Mouse (Mus musculus) midbrain, embryonic 16.5 days (tissue): ENCODE measurements around the gene Plac1. TPM values are rescaled to one million over a fixed set of nuclear protein-coding genes. Genes with fewer than 3 reads are reported as not detected.
A peak's percentile ranks its signal among the peaks of the same experiment; 100 is the strongest.

Source experiments
- ATAC-seq: fragments of 200-750 bp; cut with Nextera tagmentation; 2 replicates; pipeline ENCODE4 v1.8.0; 2017; ENCODE audit warnings: moderate TSS enrichment
- H3K27ac ChIP-seq: fragments of 300-500 bp; sonication (generic); 2 replicates; pipeline ENCODE4 v1.5.1; 2014; ENCODE audit warnings: mild to moderate bottlenecking, low read length, mixed read lengths
- H3K27me3 ChIP-seq: fragments of 300-500 bp; sonication (generic); 2 replicates; pipeline ENCODE4 v1.6.1; 2014; ENCODE audit warnings: low read depth, low read length, mixed read lengths; ENCODE audit not compliant: control insufficient read depth, insufficient read depth
- H3K36me3 ChIP-seq: fragments of 300-500 bp; sonication (generic); 2 replicates; pipeline ENCODE4 v1.6.1; 2014; ENCODE audit warnings: mild to moderate bottlenecking, low read length, moderate library complexity, mixed read lengths; ENCODE audit not compliant: control insufficient read depth, insufficient read depth
- H3K4me1 ChIP-seq: fragments of 300-500 bp; sonication (generic); 2 replicates; pipeline ENCODE4 v1.6.1; 2014; ENCODE audit warnings: mild to moderate bottlenecking, low read length, mixed read lengths; ENCODE audit not compliant: control insufficient read depth, insufficient read depth
- H3K4me2 ChIP-seq: fragments of 300-500 bp; sonication (generic); 2 replicates; pipeline ENCODE4 v1.6.1; 2014; ENCODE audit warnings: mild to moderate bottlenecking, low read length, mixed read lengths
- H3K4me3 ChIP-seq: fragments of 300-500 bp; sonication (generic); 2 replicates; pipeline ENCODE4 v1.5.1; 2014; ENCODE audit warnings: low read depth, mild to moderate bottlenecking, low read length, moderate library complexity, mixed read lengths
- H3K9ac ChIP-seq: fragments of 300-500 bp; sonication (generic); 2 replicates; pipeline ENCODE4 v1.6.1; 2014; ENCODE audit warnings: low read depth, low read length, mixed read lengths
- H3K9me3 ChIP-seq: fragments of 300-500 bp; sonication (generic); replicated peaks from 2 replicates; pipeline ENCODE4 v1.6.1; 2014; ENCODE audit warnings: mild to moderate bottlenecking, low read length, mixed read lengths; ENCODE audit not compliant: control insufficient read depth, poor library complexity, severe bottlenecking
- WGBS: fragments of 180-500 bp; shearing (Covaris S2); extraction: QIAGEN DNeasy Blood & Tissue Kit; methylation state at CpG from one replicate; pipeline ENCODE4 v1.1.7; 2014; 5-methylcytosine and 5-hydroxymethylcytosine counted together
- polyA plus RNA-seq: library from polyadenylated mRNA; unstranded; fragments of >200 nt; fragmentation: Nextera tagmentation; extraction: Ambion mirVana; gene quantifications from 2 replicates; pipeline ENCODE4 v1.2.1, GENCODE M21; 2015

Plac1 gene
- polyA plus RNA-seq, 1 experiment from 2014 or later = not detected

GRCm38 (mm10) chrX:53085559-53085958, 154.4 kb downstream of the Plac1 start:
- no peaks in the 10 kb centered on the region for H3K27me3 ChIP-seq
- H3K4me2 ChIP-seq = no peak overlapping the region
- no peaks in the 10 kb centered on the region for H3K36me3 ChIP-seq
- H3K27ac ChIP-seq = no peak overlapping the region
- H3K4me3 ChIP-seq = no peak overlapping the region
- whole genome bisulfite sequencing = 82% methylated on average over 5 of the region's 5 CpGs
- no peak overlapping the region for H3K9ac ChIP-seq
- H3K9me3 ChIP-seq = no peaks in the 10 kb centered on the region
- ATAC-seq = no peak
- H3K4me1 ChIP-seq = no peaks in the 10 kb centered on the region

GRCm38 (mm10) chrX:53064406-53064805, 175.5 kb downstream of the Plac1 start:
- no peak overlapping the region for H3K27ac ChIP-seq
- no peaks in the 10 kb centered on the region for H3K36me3 ChIP-seq
- 93% methylated on average over 3 of the region's 3 CpGs for WGBS
- ATAC-seq = no peak
- no peaks in the 10 kb centered on the region for H3K4me1 ChIP-seq
- H3K4me2 ChIP-seq = no peak overlapping the region
- no peaks in the 10 kb centered on the region for H3K9me3 ChIP-seq
- no peak overlapping the region for H3K4me3 ChIP-seq
- peaks cover 2% of the 10 kb centered on the region; the same call in 1 of the 2 replicates for H3K27me3 ChIP-seq
- no peak overlapping the region for H3K9ac ChIP-seq

DNA sequence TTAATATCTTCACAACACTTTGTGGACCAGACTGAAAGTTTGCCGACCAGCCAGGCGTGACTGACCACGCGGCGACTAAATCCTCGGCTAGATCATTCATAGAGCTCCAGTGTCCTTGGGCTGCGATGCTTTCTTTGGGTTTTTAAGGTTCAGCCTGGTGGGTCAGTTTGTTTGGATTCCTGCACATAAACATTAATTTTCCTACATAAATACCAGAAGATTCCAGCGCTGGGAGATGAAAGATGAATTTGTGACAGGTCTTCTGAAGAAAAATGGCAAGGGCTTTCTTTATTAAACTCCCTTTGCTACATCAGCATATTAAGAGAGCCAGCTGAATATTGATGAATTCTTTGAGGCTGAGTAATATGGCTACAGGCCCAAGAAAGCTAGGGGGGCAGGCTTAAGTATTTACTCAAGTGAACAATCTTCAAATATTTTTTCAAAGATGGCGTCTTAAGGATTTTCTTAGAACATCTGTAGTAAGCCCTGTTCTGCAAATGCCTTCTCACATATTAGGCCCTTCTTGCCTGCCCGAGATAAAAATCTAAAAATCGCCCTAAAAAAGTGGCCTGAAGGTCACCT, 180.4 kb downstream of the Plac1 start:
- H3K4me2 ChIP-seq = no peak overlapping the region
- 33% methylated on average over 11 of the region's 11 CpGs for WGBS
- no peak overlapping the region for H3K4me3 ChIP-seq
- H3K9me3 ChIP-seq = no peaks in the 10 kb centered on the region
- H3K4me1 ChIP-seq = no peaks in the 10 kb centered on the region
- H3K9ac ChIP-seq = no peak overlapping the region
- ATAC-seq = no peak
- H3K36me3 ChIP-seq = no peaks in the 10 kb centered on the region
- H3K27ac ChIP-seq = no peak overlapping the region
- peaks cover 2% of the 10 kb centered on the region; the same call in 1 of the 2 replicates for H3K27me3 ChIP-seq

DNA sequence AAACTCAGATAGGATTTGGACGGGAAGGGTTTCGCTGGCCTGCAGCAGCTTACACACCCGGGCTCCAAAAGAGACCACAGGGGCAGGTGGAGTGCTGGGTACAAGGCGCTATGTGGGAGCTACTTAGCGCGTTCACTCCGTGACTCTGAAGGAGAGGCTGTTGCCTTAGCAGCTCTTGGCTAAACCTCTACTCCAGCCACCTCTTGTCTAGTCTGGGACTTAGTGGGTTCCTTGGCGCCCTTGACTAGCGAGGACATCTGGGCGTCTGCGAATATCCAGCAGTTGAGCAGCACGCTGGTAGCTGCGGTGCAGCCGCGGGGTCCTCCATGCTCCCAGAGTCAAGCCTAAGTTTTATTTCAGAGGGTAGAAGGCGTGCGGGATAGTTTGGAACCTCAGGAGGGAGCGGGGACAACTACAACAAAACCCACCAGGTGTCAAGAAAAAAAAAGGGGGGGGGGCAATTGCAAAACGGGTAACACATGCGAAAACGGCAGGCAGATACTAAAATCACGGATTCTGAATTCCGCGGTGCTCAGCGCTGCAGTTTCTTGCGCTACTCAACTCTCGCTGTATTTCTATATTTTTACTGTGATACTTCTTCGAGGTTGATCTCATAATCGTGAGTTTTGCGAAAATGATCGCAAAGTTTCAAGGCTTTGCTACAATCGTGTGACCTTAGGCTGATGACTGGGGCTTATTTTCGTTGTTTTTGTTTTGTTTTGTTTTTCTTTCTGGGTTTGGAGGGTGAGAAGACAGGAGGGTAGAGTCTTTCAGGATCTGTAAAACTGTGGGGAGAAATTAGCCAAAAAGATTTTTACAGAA, 181.2 kb downstream of the Plac1 start:
- Histone ChIP-seq H3K4me3 (peak overlapping the region; percentile 16; the same call in 1 of the 2 replicates), H3K9me3 (no peaks in the 10 kb centered on the region), H3K27me3 (peaks cover 2% of the 10 kb centered on the region; the same call in 1 of the 2 replicates), H3K4me1 (no peaks in the 10 kb centered on the region), H3K36me3 (no peaks in the 10 kb centered on the region), H3K27ac (no peak overlapping the region), H3K9ac (no peak overlapping the region), H3K4me2 (peak overlapping the region; percentile 47)
- 17% methylated on average over 33 of the region's 33 CpGs for WGBS
- ATAC-seq = no peak

DNA sequence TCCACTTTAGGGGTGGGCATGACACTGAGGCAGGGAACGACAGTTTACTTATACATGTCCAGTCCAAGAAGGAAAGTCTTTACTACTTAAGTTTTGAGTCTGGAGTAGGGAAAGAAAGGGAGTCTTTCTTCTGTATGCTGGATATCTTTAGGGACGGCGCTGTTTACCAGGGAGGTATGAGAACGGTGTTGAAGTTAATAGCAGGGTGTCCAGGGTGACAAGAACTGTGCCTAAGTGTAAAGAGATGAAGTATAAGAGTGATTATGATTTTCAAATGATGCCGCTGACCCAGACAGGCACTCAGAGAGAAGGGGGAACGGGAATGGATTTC, 182.2 kb downstream of the Plac1 start:
- Histone ChIP-seq H3K4me3 (no peak overlapping the region; the same call in 1 of the 2 replicates), H3K9me3 (no peaks in the 10 kb centered on the region), H3K27me3 (peaks cover 2% of the 10 kb centered on the region; the same call in 1 of the 2 replicates), H3K4me1 (no peaks in the 10 kb centered on the region), H3K36me3 (no peaks in the 10 kb centered on the region), H3K9ac (no peak overlapping the region), H3K27ac (no peak overlapping the region), H3K4me2 (peak overlapping the region; percentile 49)
- ATAC-seq = no peak
- WGBS = 28% methylated on average over 6 of the region's 6 CpGs

GRCm38 (mm10) chrX:53057054-53057759, 182.7 kb downstream of the Plac1 start:
- H3K27me3 ChIP-seq = peaks cover 2% of the 10 kb centered on the region; the same call in 1 of the 2 replicates
- no peaks in the 10 kb centered on the region for H3K9me3 ChIP-seq
- H3K9ac ChIP-seq = peak overlapping the region; percentile 32
- H3K4me2 ChIP-seq = peak overlapping the region; percentile 49
- peak; percentile 91 for ATAC-seq
- 12% methylated on average over 22 of the region's 42 CpGs for WGBS
- H3K27ac ChIP-seq = no peak overlapping the region
- no peaks in the 10 kb centered on the region for H3K4me1 ChIP-seq
- peak overlapping the region; percentile 41 for H3K4me3 ChIP-seq
- H3K36me3 ChIP-seq = no peaks in the 10 kb centered on the region

GRCm38 (mm10) chrX:53056627-53057026, 183.3 kb downstream of the Plac1 start:
- no peak overlapping the region for H3K27ac ChIP-seq
- H3K4me1 ChIP-seq = no peaks in the 10 kb centered on the region
- H3K9me3 ChIP-seq = no peaks in the 10 kb centered on the region
- peak overlapping the region; percentile 32 for H3K9ac ChIP-seq
- peak overlapping the region; percentile 49 for H3K4me2 ChIP-seq
- 21% methylated on average over 28 of the region's 33 CpGs for WGBS
- peak; percentile 52; the same call in 1 of the 2 replicates for ATAC-seq
- no peaks in the 10 kb centered on the region for H3K36me3 ChIP-seq
- H3K4me3 ChIP-seq = peak overlapping the region; percentile 41
- H3K27me3 ChIP-seq = peaks cover 2% of the 10 kb centered on the region; the same call in 1 of the 2 replicates

- Histone ChIP-seq H3K9me3 (no peaks in the 10 kb centered on the region), H3K9ac (no peak overlapping the region), H3K27ac (no peak overlapping the region), H3K27me3 (peaks cover 2% of the 10 kb centered on the region; the same call in 1 of the 2 replicates), H3K4me2 (peak overlapping the region; percentile 49), H3K4me1 (no peaks in the 10 kb centered on the region), H3K4me3 (peak overlapping the region; percentile 41), H3K36me3 (no peaks in the 10 kb centered on the region)
- WGBS = 18% methylated on average over 9 of the region's 9 CpGs
- no peak for ATAC-seq
These were observed 184.1 kb downstream of the Plac1 start for GRCm38 (mm10) chrX:53055771-53056170.
